Mouse (Mus musculus): Measurements from ENCODE around the gene Notch1. TPM values are rescaled to one million over a fixed set of nuclear protein-coding genes. Genes with fewer than 3 reads are reported as not detected.
A peak's percentile ranks its signal among the peaks of the same experiment; 100 is the strongest.

The Notch1 gene
- total RNA-seq, 2 experiments from 2014 or later = 35.1 to 48.7 TPM

- DNase-seq (ENCODE audit: low spot score in 2 of 2) = no peak
Measured at GRCm38 (mm10) chr2:26410931-26411411, 105.5 kb downstream of the Notch1 start.

DNA sequence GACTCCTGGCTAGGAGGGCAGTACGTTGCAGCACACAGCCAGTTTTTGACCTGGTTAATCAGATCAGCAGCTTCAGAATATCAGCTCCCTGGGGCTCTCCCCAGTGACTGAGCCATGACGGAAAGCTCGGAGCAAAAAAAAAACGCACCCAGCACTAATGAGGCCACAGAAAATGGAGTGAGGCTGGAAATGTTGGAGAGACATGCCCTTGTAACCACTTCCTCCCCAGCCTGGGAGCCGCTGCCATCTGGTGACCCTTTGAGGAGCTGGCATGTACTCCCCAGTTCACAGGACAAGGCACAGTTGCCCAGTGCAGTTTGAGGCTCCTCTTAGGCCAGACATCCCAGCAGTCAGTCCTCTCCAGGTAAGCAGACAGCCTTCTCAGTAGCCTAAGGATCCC is 106.4 kb downstream of the Notch1 start:
- no peak for DNase-seq (ENCODE audit: low spot score in 2 of 2)

GRCm38 (mm10) chr2:26409362-26409761 is 107.1 kb downstream of the Notch1 start:
- DNase-seq (ENCODE audit: low spot score in 2 of 2) = no peak

DNA sequence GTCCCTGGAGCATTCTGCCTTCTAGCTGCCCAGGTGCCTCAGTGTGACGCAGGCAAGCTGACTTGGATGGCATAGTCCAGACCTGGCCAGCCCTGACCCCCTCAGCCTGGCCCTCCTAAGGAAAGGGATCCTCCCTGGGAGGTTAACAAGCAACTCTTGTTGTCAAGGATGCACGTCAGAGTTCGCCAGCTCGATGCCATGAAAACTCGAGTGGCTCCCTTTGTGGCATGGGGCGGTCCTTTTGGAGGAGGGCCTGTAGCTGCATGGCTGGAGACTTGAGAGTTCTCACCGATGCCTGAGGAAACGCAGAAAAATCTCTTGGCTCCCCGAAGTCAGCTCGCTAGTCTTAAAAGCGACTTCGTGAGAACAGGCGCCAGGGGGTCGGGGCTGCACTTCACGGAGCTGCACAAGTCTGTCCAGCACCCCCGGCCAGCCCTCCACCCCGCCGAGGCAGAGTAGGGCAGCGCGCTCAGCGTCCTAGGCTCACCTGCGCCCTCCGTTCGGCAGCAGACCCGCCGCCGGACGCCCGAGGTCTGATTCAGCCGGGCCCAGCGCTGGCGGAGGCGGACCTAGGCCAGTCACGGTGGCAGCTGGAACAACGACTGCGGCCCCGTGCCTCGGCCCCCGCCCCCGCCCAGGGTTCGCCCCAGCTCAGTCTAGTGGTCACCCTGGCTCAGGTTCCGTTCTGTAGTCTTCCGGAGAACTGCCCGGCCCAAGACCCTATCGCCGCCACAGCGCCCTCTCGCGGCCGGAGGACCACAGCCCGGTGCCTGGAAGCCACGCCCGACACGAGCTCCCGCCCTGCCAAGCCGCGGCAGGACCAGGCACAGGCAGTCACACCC is 107.7 kb downstream of the Notch1 start, which contains the start of gene Inpp5e:
TSS of gene Inpp5e (minus strand) at position 689 of the 842 bp plus-strand sequence.
- DNase-seq (ENCODE audit: low spot score in 2 of 2) = peak; percentile 99

Small RNA genes lying within 50 kb of the gene (microRNA-seq; reads per million reads assigned to microRNA genes)
- 0.79 reads per million for gene Mir6996

Other genes with a start within 250 kb of the Notch1 start
- gene Ccdc187, start 222.1 kb downstream of the Notch1 start, total RNA-seq (2021) = 1 to 10 TPM; 3.1 TPM
- gene Gpsm1, start 201.1 kb downstream of the Notch1 start, total RNA-seq (2021) = 10 to 100 TPM; 33.7 to 39.7 TPM
- 10 to 100 TPM; 17.5 to 18.6 TPM for gene Dnlz, start 164.6 kb downstream of the Notch1 start, total RNA-seq (2021)
- 1 to 10 TPM; 1.1 to 1.2 TPM for gene Card9, start 155.7 kb downstream of the Notch1 start, total RNA-seq (2021)
- gene Snapc4, start 136.0 kb downstream of the Notch1 start, total RNA-seq (2021) = 10 to 100 TPM; 57.3 to 58.7 TPM
- 10 to 100 TPM; 88.3 to 93.8 TPM for gene Entr1, start 127.3 kb downstream of the Notch1 start, total RNA-seq (2021)
- gene Pmpca, start 127.3 kb downstream of the Notch1 start, total RNA-seq (2021) = 100 to 1,000 TPM; 145 TPM
- gene Inpp5e, start 107.5 kb downstream of the Notch1 start, total RNA-seq (2021) = 10 to 100 TPM; 32.3 to 35.8 TPM
- 10 to 100 TPM; 53.7 to 58.6 TPM for gene Sec16a, start 71.4 kb downstream of the Notch1 start, total RNA-seq (2021)
- gene Egfl7, start 63.4 kb upstream of the Notch1 start, total RNA-seq (2021) = 100 to 1,000 TPM; 265 to 295 TPM
- not detected for gene Gm20532, start 70.0 kb upstream of the Notch1 start, total RNA-seq (2021)
- gene Agpat2, start 87.8 kb upstream of the Notch1 start, total RNA-seq (2021) = 100 to 1,000 TPM; 121 to 156 TPM
- gene Fam69b, start 111.8 kb upstream of the Notch1 start, total RNA-seq (2021) = 10 to 100 TPM; 11.1 to 11.4 TPM
- gene Lcn4, start 154.6 kb upstream of the Notch1 start, total RNA-seq (2021) = not detected

All from adrenal gland, postnatal 4 days (tissue).